In genomic region chr5:112295564-112295963, GRCm38 (mm10) we compare ENCODE assay signal across 16 mouse cellular contexts. TPM values are rescaled to one million over a fixed set of nuclear protein-coding genes. Genes with fewer than 3 reads are reported as not detected.
DNase-seq lines count a peak whose midpoint lies in the region; ATAC-seq and TF ChIP-seq lines count a peak whose summit lies in the region.
"Had no signal": no experiment of that assay in that cellular context is flagged by ENCODE, and none has a peak within 500 bp of the region (broad histone marks: within the 10 kb centered on the region; RNA-seq: fewer than 3 reads in every experiment).

No protein-coding gene starts in this region.

- no peaks in the 10 kb centered on the region for H3K36me3 ChIP-seq in heart, embryonic 12.5 days
- H3K36me3 ChIP-seq in E14TG2a.4 (ENCODE audit: insufficient read depth, low read length) = peaks cover 12% of the 10 kb centered on the region
- 0 out of 2 replicates have a peak, but pooled peaks cover 3% of the 10 kb centered on the region for H3K36me3 ChIP-seq in liver, embryonic 13.5 days
- H3K36me3 ChIP-seq: intestine, embryonic 15.5 days had no signal

- H3K9me3 ChIP-seq in heart, embryonic 12.5 days (replicated peaks) = no peaks in the 10 kb centered on the region
- no peaks in the 10 kb centered on the region for H3K9me3 ChIP-seq in E14TG2a.4 (ENCODE audit: low read length)
- no peaks in the 10 kb centered on the region for H3K9me3 ChIP-seq in liver, embryonic 13.5 days (replicated peaks)
- H3K9me3 ChIP-seq: intestine, embryonic 15.5 days had no signal

- H3K9ac ChIP-seq in heart, embryonic 12.5 days = 0 out of 2 replicates have a peak overlapping the region, but pooled peaks have one; percentile 23
- peak overlapping the region; percentile 47 for H3K9ac ChIP-seq in liver, embryonic 13.5 days
- H3K9ac ChIP-seq: hindbrain, embryonic 14.5 days; intestine, embryonic 15.5 days had no signal

- no peak overlapping the region for H3K4me3 ChIP-seq in heart, embryonic 12.5 days
- peak overlapping the region; percentile 52; the same call in 1 of the 2 replicates for H3K4me3 ChIP-seq in E14TG2a.4 (replicated peaks; ENCODE audit: low read length)
- no peak overlapping the region for H3K4me3 ChIP-seq in liver, embryonic 13.5 days (replicated peaks)
- H3K4me3 ChIP-seq: intestine, embryonic 15.5 days had no signal

- 61% methylated on average over 8 of the region's 8 CpGs for WGBS in heart, embryonic 12.5 days
- 56% methylated on average over 8 of the region's 8 CpGs for WGBS in liver, embryonic 13.5 days (ENCODE audit: insufficient replicate concordance)

- intact Hi-C loops in heart, postnatal 25 days (cut with DNase I) = no loop called here

- no peak for ATAC-seq in heart, embryonic 12.5 days (ENCODE audit: insufficient number of reproducible peaks, low FRiP score)
- ATAC-seq in liver, embryonic 13.5 days (ENCODE audit: low read depth) = no peak
- ATAC-seq in erythroblast, adult 5-6 weeks (replicated peaks; ENCODE audit: low FRiP score, poor library complexity, severe bottlenecking) = no peak
- ATAC-seq: CD4-positive, CD25-positive, alpha-beta regulatory T cell, adult 4 months; intestine, embryonic 15.5 days had no signal

- no peak for TF ChIP-seq CTCF in E14TG2a.4 (conservative IDR thresholded peaks at IDR 0.05; ENCODE audit: low read length)

- no peak overlapping the region for H3K27ac ChIP-seq in heart, embryonic 12.5 days (ENCODE audit: poor library complexity, severe bottlenecking)
- peak overlapping the region; percentile 80 for H3K27ac ChIP-seq in liver, embryonic 13.5 days
- H3K27ac ChIP-seq: hindbrain, embryonic 14.5 days; intestine, embryonic 15.5 days had no signal

- no peak overlapping the region for H3K4me2 ChIP-seq in heart, embryonic 12.5 days
- H3K4me2 ChIP-seq in liver, embryonic 13.5 days = 0 out of 2 replicates have a peak overlapping the region, but pooled peaks have one; percentile 21
- H3K4me2 ChIP-seq: hindbrain, embryonic 14.5 days; intestine, embryonic 15.5 days; midbrain, embryonic 11.5 days had no signal

- no peaks in the 10 kb centered on the region for H3K27me3 ChIP-seq in heart, embryonic 12.5 days (replicated peaks)
- no peaks in the 10 kb centered on the region for H3K27me3 ChIP-seq in E14TG2a.4 (ENCODE audit: insufficient read depth, low read length)
- H3K27me3 ChIP-seq in liver, embryonic 13.5 days = no peaks in the 10 kb centered on the region
- H3K27me3 ChIP-seq: intestine, embryonic 15.5 days had no signal

- DNase-seq in heart, postnatal 25 days (ENCODE audit: low spot score) = no peak
- peak; percentile 22 for DNase-seq in 3T3-L1 (ENCODE audit: low read depth, low spot score)
- DNase-seq in liver, embryonic 13.5 days = no peak
- no peak for DNase-seq in cerebellum, postnatal 10 days
- DNase-seq: cerebellum, adult 18-20 months; kidney, postnatal 4 days; lung, adult 18-20 months; retina, postnatal 1 day; thymus, adult 18-20 months had no signal

- H3K4me1 ChIP-seq in heart, embryonic 12.5 days (replicated peaks) = peaks cover 71% of the 10 kb centered on the region
- peaks cover 99% of the 10 kb centered on the region for H3K4me1 ChIP-seq in E14TG2a.4 (replicated peaks; ENCODE audit: low read depth, low read length)
- peaks cover 97% of the 10 kb centered on the region for H3K4me1 ChIP-seq in liver, embryonic 13.5 days (replicated peaks)

RNA-seq across cellular contexts. Expression of gene Tpst2, which starts 19.1 kb away (rescaled TPM):
- polyA plus RNA-seq in heart, embryonic 12.5 days (2016; fragmentation: Nextera tagmentation; extraction: Ambion mirVana) = 34.4 and 36.4 TPM in 2 replicates
- 10 to 100 TPM; 38.7 to 42.3 TPM for total RNA-seq in heart, postnatal 25 days (2021)
- polyA plus RNA-seq in liver, embryonic 13.5 days (2015; fragmentation: Nextera tagmentation; extraction: Ambion mirVana) = 35.4 and 36.0 TPM in 2 replicates
- total RNA-seq in erythroblast, adult 5-6 weeks (2015; ENCODE audit: low replicate concordance) = 11.7 and 14.0 TPM in 2 replicates
- 5.0 and 6.4 TPM in 2 replicates for total RNA-seq in erythroblast, adult 5-6 weeks (2017; ENCODE audit: low replicate concordance)

RNA-seq across cellular contexts. Expression of gene Tfip11, which starts 30.6 kb away (rescaled TPM):
- polyA plus RNA-seq in heart, embryonic 12.5 days (2016; fragmentation: Nextera tagmentation; extraction: Ambion mirVana) = 21.6 and 22.3 TPM in 2 replicates
- 10 to 100 TPM; 16.3 to 17.9 TPM for total RNA-seq in heart, postnatal 25 days (2021)
- polyA plus RNA-seq in liver, embryonic 13.5 days (2015; fragmentation: Nextera tagmentation; extraction: Ambion mirVana) = 14.1 and 15.7 TPM in 2 replicates
- 3.5 and 4.6 TPM in 2 replicates for total RNA-seq in erythroblast, adult 5-6 weeks (2015; ENCODE audit: low replicate concordance)
- total RNA-seq in erythroblast, adult 5-6 weeks (2017; ENCODE audit: low replicate concordance) = 3.9 and 11.2 TPM in 2 replicates

RNA-seq across cellular contexts. Expression of gene Crybb1, which starts 39.9 kb away (rescaled TPM):
- 0.46 and 0.67 TPM in 2 replicates for polyA plus RNA-seq in heart, embryonic 12.5 days (2016; fragmentation: Nextera tagmentation; extraction: Ambion mirVana)
- total RNA-seq in heart, postnatal 25 days (2021) = 1 to 10 TPM; 2.5 to 2.9 TPM
- polyA plus RNA-seq in liver, embryonic 13.5 days (2015; fragmentation: Nextera tagmentation; extraction: Ambion mirVana) = 0.23 and 0.30 TPM in 2 replicates
- total RNA-seq in erythroblast, adult 5-6 weeks (2015; ENCODE audit: low replicate concordance) = not detected in 2 replicates
- not detected in 2 replicates for total RNA-seq in erythroblast, adult 5-6 weeks (2017; ENCODE audit: low replicate concordance)
- polyA plus RNA-seq: CD4-positive, CD25-positive, alpha-beta regulatory T cell, adult 4 months had no signal

RNA-seq across cellular contexts. Expression of gene Cryba4, which starts 43.2 kb away (rescaled TPM):
- polyA plus RNA-seq in heart, embryonic 12.5 days (2016; fragmentation: Nextera tagmentation; extraction: Ambion mirVana) = 0.57 and 0.64 TPM in 2 replicates
- 10 to 100 TPM in 1 of 2 experiments, 1 to 10 TPM in 1; 8.9 to 10.3 TPM for total RNA-seq in heart, postnatal 25 days (2021)
- 0.33 and 0.60 TPM in 2 replicates for polyA plus RNA-seq in liver, embryonic 13.5 days (2015; fragmentation: Nextera tagmentation; extraction: Ambion mirVana)
- total RNA-seq in erythroblast, adult 5-6 weeks (2015; ENCODE audit: low replicate concordance) = 3.3 TPM in 1 of 2 replicates, not detected in the other
- total RNA-seq in erythroblast, adult 5-6 weeks (2017; ENCODE audit: low replicate concordance) = not detected in 2 replicates

RNA-seq across cellular contexts. Expression of gene Srrd, which starts 47.3 kb away (rescaled TPM):
- polyA plus RNA-seq in heart, embryonic 12.5 days (2016; fragmentation: Nextera tagmentation; extraction: Ambion mirVana) = 23.8 and 25.2 TPM in 2 replicates
- total RNA-seq in heart, postnatal 25 days (2021) = 1 to 10 TPM; 7.5 to 8.1 TPM
- 15.8 and 20.2 TPM in 2 replicates for polyA plus RNA-seq in liver, embryonic 13.5 days (2015; fragmentation: Nextera tagmentation; extraction: Ambion mirVana)
- total RNA-seq in erythroblast, adult 5-6 weeks (2015; ENCODE audit: low replicate concordance) = 7.5 and 8.2 TPM in 2 replicates
- 0.17 and 3.3 TPM in 2 replicates for total RNA-seq in erythroblast, adult 5-6 weeks (2017; ENCODE audit: low replicate concordance)
